Mouse (Mus musculus) heart, adult 2 months (tissue): ENCODE measurements around the gene Ankrd13c. TPM values are rescaled to one million over a fixed set of nuclear protein-coding genes. Genes with fewer than 3 reads are reported as not detected.
"Not testable (repeated sequence)": the region's sequence is repeated elsewhere in the genome, so short reads cannot be mapped to it uniquely, and the experiment has no call there.

ENCODE experiments used
- DNase-seq, 2 experiments: peaks; one replicate each; pipeline ENCODE4 v3.0.0; 2021
- H3K27ac ChIP-seq: fragments of 200-600 bp; 2 replicates; pipeline ENCODE4 v1.8.1; 2022
- H3K27me3 ChIP-seq: fragments of 200-500 bp; 2 replicates; pipeline ENCODE4 v1.6.1; 2012; ENCODE audit warnings: mild to moderate bottlenecking, low read length, inconsistent platforms, mixed read lengths; ENCODE audit not compliant: control insufficient read depth, insufficient read depth
- H3K36me3 ChIP-seq: fragments of 200-500 bp; 2 replicates; pipeline ENCODE4 v1.6.1; 2012; ENCODE audit warnings: low read length, inconsistent platforms; ENCODE audit not compliant: control insufficient read depth, insufficient read depth
- H3K4me1 ChIP-seq: fragments of 200-500 bp; 2 replicates; pipeline ENCODE4 v1.6.1; 2011; ENCODE audit warnings: low read length; ENCODE audit not compliant: control insufficient read depth, insufficient read depth
- H3K4me3 ChIP-seq: fragments of 200-600 bp; 2 replicates; pipeline ENCODE4 v1.8.1; 2022
- H3K79me2 ChIP-seq: fragments of 200-500 bp; replicated peaks from 2 replicates; pipeline ENCODE4 v1.6.1; 2012; ENCODE audit warnings: mild to moderate bottlenecking, inconsistent platforms, low read length, moderate library complexity, mixed read lengths; ENCODE audit not compliant: control insufficient read depth, insufficient read depth
- H3K9ac ChIP-seq: fragments of 200-500 bp; 2 replicates; pipeline ENCODE4 v1.6.1; 2012; ENCODE audit warnings: low read depth, mild to moderate bottlenecking, control low read depth, inconsistent platforms, low read length, mixed read lengths
- CTCF ChIP-seq: fragments of 200-600 bp; IDR thresholded peaks from 2 replicates; pipeline ENCODE4 v1.8.1; 2022; ENCODE audit warnings: antibody characterized with exemption, mild to moderate bottlenecking, moderate library complexity
- EP300 ChIP-seq: fragments of 200-500 bp; IDR thresholded peaks from 2 replicates; pipeline ENCODE4 v1.6.1; 2011; ENCODE audit warnings: low read depth, low read length, control low read depth; ENCODE audit not compliant: insufficient read depth
- POLR2A ChIP-seq: fragments of 200-500 bp; IDR thresholded peaks from 2 replicates; pipeline ENCODE4 v1.6.1; 2011; ENCODE audit warnings: mild to moderate bottlenecking, low read depth, low read length, control low read depth; ENCODE audit not compliant: insufficient read depth
- WGBS: fragments of 180-500 bp; shearing (Covaris S2); methylation state at CpG from one replicate; pipeline ENCODE4 v1.1.7; 2018; 5-methylcytosine and 5-hydroxymethylcytosine counted together
- intact Hi-C: fragments of 180-260 bp; cut with DNase I; formaldehyde crosslinking; loops from one replicate; pipeline ENCODE4 v1.15.1; 2025
- polyA plus RNA-seq: library from polyadenylated mRNA; depleted of rRNA; stranded (reverse); fragments of >200 nt; gene quantifications from 2 replicates; pipeline ENCODE4 v1.2.3, GENCODE M21; 2012
- total RNA-seq, 2 experiments: library from RNA; stranded (reverse); gene quantifications; 2 replicates each; pipeline ENCODE4 v1.2.3; 2021

Gene Ankrd13c
- total and polyA plus RNA-seq, 3 experiments = 7.5 to 31.5 (median 28.8) TPM

DNA sequence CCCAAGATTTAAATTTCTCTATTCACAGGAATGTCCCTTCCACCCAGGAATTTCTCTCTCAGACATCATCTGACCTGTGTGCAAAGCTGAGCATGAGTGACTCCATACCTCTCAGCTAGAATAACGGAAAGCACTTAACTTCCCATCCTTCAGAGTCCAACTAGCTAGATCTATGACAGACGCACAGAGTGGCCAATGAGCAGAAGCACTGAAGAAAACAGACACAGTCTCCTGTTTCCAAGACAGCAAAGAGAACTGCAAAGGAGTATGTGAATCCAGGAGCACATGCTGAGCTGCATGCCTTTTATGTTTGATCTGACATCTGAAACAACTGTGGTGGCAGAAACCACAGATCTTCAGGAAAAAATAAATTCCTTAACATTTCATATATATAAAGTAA lies 20.3 kb upstream of the Ankrd13c start:
- no peaks in the 10 kb centered on the region for H3K79me2 ChIP-seq
- H3K36me3 ChIP-seq = no peaks in the 10 kb centered on the region
- no peaks in the 10 kb centered on the region for H3K4me1 ChIP-seq
- TF ChIP-seq POLR2A = no peak
- no peak overlapping the region for H3K4me3 ChIP-seq
- DNase-seq = no peak
- no peaks in the 10 kb centered on the region for H3K27me3 ChIP-seq
- intact Hi-C loops = no loop called here
- no peak overlapping the region for H3K27ac ChIP-seq
- WGBS = 48% methylated on average over 2 of the region's 2 CpGs
- no peak overlapping the region for H3K9ac ChIP-seq

DNA sequence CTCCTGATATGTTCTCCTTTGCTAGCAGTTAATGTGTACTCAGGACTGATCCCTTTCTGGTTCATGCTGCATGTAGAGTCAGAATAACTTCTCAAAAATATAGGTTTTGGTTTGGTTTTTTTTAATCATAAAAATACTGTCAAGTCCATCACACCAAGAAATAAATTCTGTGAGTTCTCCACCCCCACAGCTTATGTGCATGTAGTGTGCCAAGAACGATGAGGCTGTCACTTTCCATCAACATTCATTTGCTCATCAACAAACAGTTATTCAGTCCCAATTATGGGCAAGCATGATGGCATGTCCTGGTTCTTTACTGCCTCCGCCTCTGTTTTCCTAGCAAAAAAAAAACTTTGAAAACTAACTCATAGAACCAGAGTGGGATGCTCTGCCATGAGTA lies 18.3 kb upstream of the Ankrd13c start:
- DNase-seq = no peak
- Histone ChIP-seq H3K4me3 (no peak overlapping the region), H3K79me2 (no peaks in the 10 kb centered on the region), H3K9ac (no peak overlapping the region), H3K4me1 (no peaks in the 10 kb centered on the region), H3K27ac (no peak overlapping the region), H3K36me3 (no peaks in the 10 kb centered on the region), H3K27me3 (no peaks in the 10 kb centered on the region)
- TF ChIP-seq POLR2A (no peak), CTCF (no peak), EP300 (no peak)
- 67% methylated on average over 2 of the region's 2 CpGs for WGBS
- intact Hi-C loops = no loop called here

DNA sequence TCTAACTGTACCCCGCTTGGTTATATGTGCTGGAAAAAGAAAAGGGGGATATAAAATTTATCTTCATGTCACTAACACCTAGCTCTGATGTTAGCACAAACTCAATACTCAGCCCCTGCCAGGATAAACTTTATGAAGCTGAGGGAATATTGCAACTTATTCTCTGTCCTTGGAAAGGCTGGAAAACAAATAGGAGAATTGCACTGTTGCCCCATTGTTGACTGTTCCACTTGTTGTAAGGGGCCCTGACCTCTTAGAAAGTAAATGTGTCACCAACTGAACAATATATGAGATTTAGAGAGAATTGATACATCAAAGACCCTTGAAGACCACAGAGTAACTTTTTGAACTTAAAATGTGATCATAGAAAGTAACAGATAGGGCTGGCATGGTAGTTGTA lies 17.6 kb upstream of the Ankrd13c start:
- Histone ChIP-seq H3K79me2 (no peaks in the 10 kb centered on the region), H3K9ac (no peak overlapping the region), H3K36me3 (no peaks in the 10 kb centered on the region), H3K27me3 (no peaks in the 10 kb centered on the region), H3K4me1 (no peaks in the 10 kb centered on the region), H3K27ac (no peak overlapping the region), H3K4me3 (no peak overlapping the region)
- intact Hi-C loops = no loop called here
- DNase-seq = no peak
- no peak for TF ChIP-seq EP300
- TF ChIP-seq CTCF = no peak
- TF ChIP-seq POLR2A = no peak
- WGBS = 91% methylated on average over 1 of the region's 1 CpGs

DNA sequence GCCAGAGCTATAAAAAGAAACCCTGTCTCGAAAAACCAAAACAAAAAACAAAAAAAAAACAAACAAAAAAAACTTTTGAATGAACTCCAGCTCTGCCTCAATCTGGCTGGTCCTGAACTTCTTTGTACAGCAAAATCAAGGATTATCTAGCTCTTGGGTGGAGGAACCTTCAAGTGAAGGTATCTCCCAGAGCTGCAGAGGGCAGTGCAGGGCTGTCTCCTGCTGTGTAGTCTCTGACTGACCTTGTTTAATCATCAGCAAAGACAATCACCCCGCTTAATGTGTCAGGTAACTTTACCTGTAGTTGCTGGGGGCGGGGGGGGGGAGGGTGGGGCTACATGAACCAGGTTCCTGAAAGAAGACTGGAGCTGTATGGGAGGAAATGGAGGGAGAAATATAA lies 15.4 kb upstream of the Ankrd13c start:
- no peak for TF ChIP-seq EP300
- no peak for TF ChIP-seq POLR2A
- TF ChIP-seq CTCF = peak; percentile 37
- 43% methylated on average over 3 of the region's 3 CpGs for WGBS
- DNase-seq = no peak
- Histone ChIP-seq H3K79me2 (no peaks in the 10 kb centered on the region), H3K4me3 (no peak overlapping the region), H3K9ac (no peak overlapping the region), H3K27me3 (no peaks in the 10 kb centered on the region), H3K27ac (no peak overlapping the region), H3K36me3 (no peaks in the 10 kb centered on the region), H3K4me1 (no peaks in the 10 kb centered on the region)
- intact Hi-C loops = no loop called here

DNA sequence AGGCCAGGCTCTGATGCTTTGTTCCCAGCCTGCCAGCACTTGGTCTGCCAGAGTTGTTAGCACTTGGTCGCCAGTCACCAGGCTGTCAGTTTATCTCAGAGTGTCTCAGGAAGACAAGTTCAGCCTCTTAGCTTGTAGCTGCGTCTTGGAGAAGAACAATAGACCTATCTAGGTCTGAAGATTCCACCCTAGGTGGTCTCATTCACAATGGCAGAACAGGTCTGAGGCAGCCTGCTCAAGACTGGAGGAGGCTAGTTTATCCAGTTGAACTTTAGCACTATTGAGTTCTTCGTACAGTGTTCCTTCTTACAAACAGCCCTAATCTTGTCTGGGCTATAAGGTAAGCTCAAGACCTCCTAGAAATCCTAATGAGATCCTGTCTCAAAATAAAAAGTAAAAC lies 15.0 kb upstream of the Ankrd13c start:
- Histone ChIP-seq H3K9ac (no peak overlapping the region), H3K27ac (no peak overlapping the region), H3K27me3 (no peaks in the 10 kb centered on the region), H3K4me1 (no peaks in the 10 kb centered on the region), H3K79me2 (no peaks in the 10 kb centered on the region), H3K4me3 (no peak overlapping the region), H3K36me3 (no peaks in the 10 kb centered on the region)
- intact Hi-C loops = no loop called here
- WGBS = 40% methylated on average over 3 of the region's 3 CpGs
- TF ChIP-seq EP300 = no peak
- no peak for TF ChIP-seq POLR2A
- no peak for TF ChIP-seq CTCF
- DNase-seq = no peak

DNA sequence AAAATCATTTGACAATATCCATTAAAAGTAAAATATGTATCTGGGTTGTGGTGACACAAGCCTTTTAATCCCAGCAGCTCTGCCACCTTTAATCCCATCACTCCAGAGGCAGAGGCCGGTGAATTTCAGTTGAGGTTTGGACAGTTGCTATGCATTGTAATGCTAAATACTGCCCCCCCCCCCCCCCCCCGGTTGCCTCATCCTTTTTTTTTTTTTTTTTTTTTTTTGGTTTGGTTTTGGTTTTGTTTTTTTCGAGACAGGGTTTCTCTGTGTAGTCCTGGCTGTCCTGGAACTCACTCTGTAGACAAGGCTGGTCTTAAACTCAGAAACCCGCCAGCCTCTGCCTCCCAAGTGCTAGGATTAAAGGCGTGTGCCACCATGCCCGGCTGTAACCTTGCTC lies 13.8 kb upstream of the Ankrd13c start:
- H3K36me3 ChIP-seq, H3K27ac ChIP-seq, H3K9ac ChIP-seq, H3K27me3 ChIP-seq, H3K4me3 ChIP-seq, H3K79me2 ChIP-seq, DNase-seq, intact Hi-C loops, H3K4me1 ChIP-seq: not testable (repeated sequence)
- 66% methylated on average over 5 of the region's 6 CpGs for WGBS
